ENCODE assay signal across 8 mouse cellular contexts in the genomic region with DNA sequence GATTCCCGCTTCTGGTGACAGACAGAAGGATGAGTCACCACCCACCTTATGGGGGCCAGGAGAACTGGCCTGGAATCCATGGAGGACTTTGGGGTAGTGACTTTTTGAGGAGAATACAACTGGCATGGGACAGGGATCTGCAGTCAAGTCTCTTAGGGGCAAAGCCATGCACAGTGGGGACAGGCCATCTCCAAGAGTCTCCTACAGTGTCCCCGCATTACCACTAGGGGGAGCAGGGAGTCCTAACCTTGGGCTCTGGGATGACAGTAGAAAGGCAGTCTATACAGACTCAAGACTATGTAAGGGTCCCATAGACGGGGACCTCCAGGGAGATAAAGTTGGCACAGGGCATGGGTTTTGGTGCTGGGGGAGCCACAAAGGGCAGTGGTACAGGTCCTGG. TPM values are rescaled to one million over a fixed set of nuclear protein-coding genes. Genes with fewer than 3 reads are reported as not detected.
A peak's percentile ranks its signal among the peaks of the same experiment; 100 is the strongest.
DNase-seq lines count a peak whose midpoint lies in the region; ATAC-seq lines count a peak whose summit lies in the region.

No protein-coding gene starts in this region.

- no peak overlapping the region for H3K27ac ChIP-seq in midbrain, embryonic 13.5 days

- no peak overlapping the region for H3K9ac ChIP-seq in midbrain, embryonic 13.5 days (replicated peaks)

- H3K4me3 ChIP-seq in midbrain, embryonic 13.5 days (replicated peaks), result no peak overlapping the region

- no peaks in the 10 kb centered on the region for H3K9me3 ChIP-seq in midbrain, embryonic 13.5 days

- ATAC-seq in midbrain, embryonic 13.5 days, result peak; percentile 81

- 27% methylated on average over 3 of the region's 3 CpGs for WGBS in midbrain, embryonic 13.5 days

- peak; percentile 60 for DNase-seq in urinary bladder, postnatal 14 days (ENCODE audit: low spot score)
- no peak for DNase-seq in urinary bladder, postnatal 10 days (ENCODE audit: low spot score)
- peak; percentile 52 for DNase-seq in cerebellum, adult 9-11 months
- peak; percentile 54 to 64 for DNase-seq in frontal cortex, postnatal 36 days (ENCODE audit: low spot score in 2 of 2)
- peak; percentile 26 for DNase-seq in hindlimb bud, embryonic 11.5 days (ENCODE audit: extremely low spot score, low read depth, low spot score)
- DNase-seq in left cerebral cortex, postnatal 36 days (ENCODE audit: low spot score in 2 of 2), result peak; percentile 51 to 53
- DNase-seq in spleen, postnatal 14 days (ENCODE audit: low spot score in 2 of 2), result peak; percentile 35 to 64

- peaks cover 11% of the 10 kb centered on the region for H3K4me1 ChIP-seq in midbrain, embryonic 13.5 days (replicated peaks)

- no peaks in the 10 kb centered on the region for H3K36me3 ChIP-seq in midbrain, embryonic 13.5 days

- H3K4me2 ChIP-seq in midbrain, embryonic 13.5 days (replicated peaks), result no peak overlapping the region

- intact Hi-C loops in left cerebral cortex, postnatal 36 days (cut with DNase I), result loop anchor here (5.0 to 10.0 kb wide), 2 partner anchors 170 to 422 kb away; a partner anchor contains a TSS

- peaks cover 49% of the 10 kb centered on the region for H3K27me3 ChIP-seq in midbrain, embryonic 13.5 days

RNA-seq across cellular contexts. Expression of a gene that starts 3.9 kb away (rescaled TPM):
- under 1 TPM in 1 of 2 experiments, not detected in 1; 0.29 TPM for total RNA-seq in left cerebral cortex, postnatal 36 days (2021)
- 0.07 TPM in 1 of 2 replicates, not detected in the other for polyA plus RNA-seq in midbrain, embryonic 13.5 days (2015; fragmentation: Nextera tagmentation; extraction: Ambion mirVana)

RNA-seq across cellular contexts. Expression of a gene that starts 19.3 kb away (rescaled TPM):
- under 1 TPM; 0.14 to 0.76 TPM for total RNA-seq in left cerebral cortex, postnatal 36 days (2021)
- 0.24 and 0.55 TPM in 2 replicates for polyA plus RNA-seq in midbrain, embryonic 13.5 days (2015; fragmentation: Nextera tagmentation; extraction: Ambion mirVana)

RNA-seq across cellular contexts. Expression of a gene that starts 25.0 kb away (rescaled TPM):
- total RNA-seq in left cerebral cortex, postnatal 36 days (2021), result under 1 TPM; 0.30 to 0.34 TPM
- polyA plus RNA-seq in midbrain, embryonic 13.5 days (2015; fragmentation: Nextera tagmentation; extraction: Ambion mirVana), result 0.15 and 0.21 TPM in 2 replicates

RNA-seq across cellular contexts. Expression of a gene that starts 48.8 kb away (rescaled TPM):
- 10 to 100 TPM; 20.6 to 23.1 TPM for total RNA-seq in left cerebral cortex, postnatal 36 days (2021)
- 11.6 and 12.4 TPM in 2 replicates for polyA plus RNA-seq in midbrain, embryonic 13.5 days (2015; fragmentation: Nextera tagmentation; extraction: Ambion mirVana)

RNA-seq across cellular contexts. Expression of a gene that starts 51.7 kb away (rescaled TPM):
- total RNA-seq in left cerebral cortex, postnatal 36 days (2021), result 10 to 100 TPM; 54.5 to 62.4 TPM
- 148 and 155 TPM in 2 replicates for polyA plus RNA-seq in midbrain, embryonic 13.5 days (2015; fragmentation: Nextera tagmentation; extraction: Ambion mirVana)
